Mouse (Mus musculus): ENCODE results near the gene Btbd7. TPM values are rescaled to one million over a fixed set of nuclear protein-coding genes. Genes with fewer than 3 reads are reported as not detected.

Gene Btbd7
- polyA plus RNA-seq, 1 experiment from 2014 or later = 15.6 TPM

GRCm38 (mm10) chr12:102733381-102733780 is 144.9 kb downstream of the Btbd7 start:
- Histone ChIP-seq H3K9ac (ENCODE audit: low read length) (no peak overlapping the region), H3K4me2 (ENCODE audit: low read length) (no peak overlapping the region), H3K36me3 (ENCODE audit: control insufficient read depth, insufficient read depth, low read length) (no peaks in the 10 kb centered on the region), H3K4me1 (ENCODE audit: control insufficient read depth, insufficient read depth, low read length) (peaks cover 15% of the 10 kb centered on the region), H3K27me3 (replicated peaks; ENCODE audit: control insufficient read depth, insufficient read depth, low read length) (no peaks in the 10 kb centered on the region), H3K27ac (ENCODE audit: low read depth, low read length) (no peak overlapping the region), H3K9me3 (replicated peaks; ENCODE audit: control insufficient read depth, low read length) (no peaks in the 10 kb centered on the region), H3K4me3 (ENCODE audit: low read depth, low read length) (no peak overlapping the region)
- DNase-seq (ENCODE audit: low spot score) = peak; percentile 32
- WGBS = 20% methylated on average over 4 of the region's 5 CpGs
- ATAC-seq = no peak

GRCm38 (mm10) chr12:102730798-102731619 is 147.3 kb downstream of the Btbd7 start:
- ATAC-seq (peak; percentile 80), DNase-seq (ENCODE audit: low spot score) (peak; percentile 51)
- H3K9ac ChIP-seq (ENCODE audit: low read length) = peak overlapping the region; percentile 41
- H3K27me3 ChIP-seq (replicated peaks; ENCODE audit: control insufficient read depth, insufficient read depth, low read length) = no peaks in the 10 kb centered on the region
- H3K9me3 ChIP-seq (replicated peaks; ENCODE audit: control insufficient read depth, low read length) = no peaks in the 10 kb centered on the region
- peak overlapping the region; percentile 47 for H3K4me2 ChIP-seq (ENCODE audit: low read length)
- WGBS = 14% methylated on average over 16 of the region's 16 CpGs
- peak overlapping the region; percentile 3; the same call in 1 of the 2 replicates for H3K4me3 ChIP-seq (ENCODE audit: low read depth, low read length)
- H3K36me3 ChIP-seq (ENCODE audit: control insufficient read depth, insufficient read depth, low read length) = no peaks in the 10 kb centered on the region
- H3K4me1 ChIP-seq (ENCODE audit: control insufficient read depth, insufficient read depth, low read length) = peaks cover 15% of the 10 kb centered on the region
- peak overlapping the region; percentile 87 for H3K27ac ChIP-seq (ENCODE audit: low read depth, low read length)

Other genes starting within 250 kb of the Btbd7 start
- 47.1 and 57.5 TPM in 2 replicates for gene Itpk1, start 173.5 kb downstream of the Btbd7 start, polyA plus RNA-seq (2014; fragmentation: Nextera tagmentation; extraction: Ambion mirVana)
- gene Moap1, start 134.8 kb downstream of the Btbd7 start, polyA plus RNA-seq (2014; fragmentation: Nextera tagmentation; extraction: Ambion mirVana) = 47.0 and 59.8 TPM in 2 replicates
- 12.3 and 14.2 TPM in 2 replicates for gene Tmem251, start 134.7 kb downstream of the Btbd7 start, polyA plus RNA-seq (2014; fragmentation: Nextera tagmentation; extraction: Ambion mirVana)
- not detected in 2 replicates for gene Gm28051, start 120.7 kb downstream of the Btbd7 start, polyA plus RNA-seq (2014; fragmentation: Nextera tagmentation; extraction: Ambion mirVana)
- gene Gon7, start 120.7 kb downstream of the Btbd7 start, polyA plus RNA-seq (2014; fragmentation: Nextera tagmentation; extraction: Ambion mirVana) = 30.6 and 36.6 TPM in 2 replicates
- gene Ubr7, start 120.5 kb downstream of the Btbd7 start, polyA plus RNA-seq (2014; fragmentation: Nextera tagmentation; extraction: Ambion mirVana) = 53.0 and 58.2 TPM in 2 replicates
- gene Gm20604, start 119.8 kb downstream of the Btbd7 start, polyA plus RNA-seq (2014; fragmentation: Nextera tagmentation; extraction: Ambion mirVana) = 40.4 and 41.3 TPM in 2 replicates
- not detected in 2 replicates for gene Cox8c, start 20.8 kb upstream of the Btbd7 start, polyA plus RNA-seq (2014; fragmentation: Nextera tagmentation; extraction: Ambion mirVana)
- gene Unc79, start 70.4 kb upstream of the Btbd7 start, polyA plus RNA-seq (2014; fragmentation: Nextera tagmentation; extraction: Ambion mirVana) = 6.0 and 7.5 TPM in 2 replicates

Measured in forebrain, embryonic 14.5 days (tissue).